Mouse (Mus musculus) cerebellum, adult 2 months (tissue): ENCODE data around the gene Khk. TPM values are rescaled to one million over a fixed set of nuclear protein-coding genes. Genes with fewer than 3 reads are reported as not detected.

ENCODE experiments used
- DNase-seq, 2 experiments: peaks; one replicate each; pipeline ENCODE4 v3.0.0; 2021
- H3K27ac ChIP-seq: fragments of 200-500 bp; 2 replicates; pipeline ENCODE4 v1.5.1; 2012; ENCODE audit warnings: low read length, control low read depth, inconsistent platforms; ENCODE audit not compliant: insufficient read depth
- H3K27me3 ChIP-seq: fragments of 200-500 bp; 2 replicates; pipeline ENCODE4 v1.6.1; 2012; ENCODE audit warnings: inconsistent platforms, mild to moderate bottlenecking, low read length, moderate library complexity; ENCODE audit not compliant: control insufficient read depth, insufficient read depth
- H3K4me1 ChIP-seq: fragments of 200-500 bp; 2 replicates; pipeline ENCODE4 v1.6.1; 2011; ENCODE audit warnings: low read length; ENCODE audit not compliant: control insufficient read depth, insufficient read depth
- H3K4me3 ChIP-seq: fragments of 200-500 bp; replicated peaks from 2 replicates; pipeline ENCODE3; 2011; ENCODE audit warnings: mild to moderate bottlenecking, low read depth, low read length, control low read depth; ENCODE audit not compliant: insufficient read depth
- CTCF ChIP-seq: fragments of 200-500 bp; IDR thresholded peaks from 2 replicates; pipeline ENCODE4 v1.5.1; 2011; ENCODE audit warnings: low read depth, mild to moderate bottlenecking, control low read depth, low read length, moderate library complexity, borderline replicate concordance; ENCODE audit not compliant: insufficient read depth
- POLR2A ChIP-seq: fragments of 200-500 bp; IDR thresholded peaks from 2 replicates; pipeline ENCODE4 v1.6.1; 2011; ENCODE audit warnings: low read length, control low read depth, borderline replicate concordance; ENCODE audit not compliant: insufficient read depth
- WGBS: fragments of 180-500 bp; shearing (Covaris S2); methylation state at CpG from one replicate; pipeline ENCODE4 v1.1.7; 2018; 5-methylcytosine and 5-hydroxymethylcytosine counted together
- polyA plus RNA-seq: library from polyadenylated mRNA; depleted of rRNA; stranded (reverse); fragments of >200 nt; gene quantifications from 2 replicates; pipeline ENCODE4 v1.2.3, GENCODE M21; 2012; rRNA removed

Gene Khk
- polyA plus RNA-seq, 1 experiment, result 34.1 TPM

DNA sequence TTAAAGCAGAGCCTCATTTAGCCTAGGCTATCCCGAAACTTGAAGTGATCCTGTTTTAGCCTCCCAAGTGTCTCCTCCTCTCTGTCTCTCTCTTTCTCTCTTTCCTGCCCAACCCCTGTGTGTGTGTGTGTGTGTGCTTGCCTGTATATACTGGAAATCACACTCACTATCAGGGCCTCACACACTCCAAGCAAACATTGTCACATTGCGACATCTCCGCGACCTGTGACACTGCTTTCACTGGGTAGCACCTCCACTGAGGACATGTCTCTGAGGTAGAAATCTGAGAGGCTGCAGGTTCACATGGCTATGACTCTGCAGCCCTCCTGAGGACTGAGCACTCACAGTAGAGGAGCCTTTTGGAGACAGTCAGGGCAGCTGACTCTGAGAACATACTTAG, 45.0 kb downstream of the Khk start:
- H3K27ac ChIP-seq, result no peak overlapping the region
- H3K27me3 ChIP-seq, result no peaks in the 10 kb centered on the region
- no peaks in the 10 kb centered on the region for H3K4me1 ChIP-seq
- DNase-seq, result no peak
- H3K4me3 ChIP-seq, result no peak overlapping the region
- 89% methylated on average over 4 of the region's 4 CpGs for WGBS
- TF ChIP-seq POLR2A (no peak), CTCF (no peak)

DNA sequence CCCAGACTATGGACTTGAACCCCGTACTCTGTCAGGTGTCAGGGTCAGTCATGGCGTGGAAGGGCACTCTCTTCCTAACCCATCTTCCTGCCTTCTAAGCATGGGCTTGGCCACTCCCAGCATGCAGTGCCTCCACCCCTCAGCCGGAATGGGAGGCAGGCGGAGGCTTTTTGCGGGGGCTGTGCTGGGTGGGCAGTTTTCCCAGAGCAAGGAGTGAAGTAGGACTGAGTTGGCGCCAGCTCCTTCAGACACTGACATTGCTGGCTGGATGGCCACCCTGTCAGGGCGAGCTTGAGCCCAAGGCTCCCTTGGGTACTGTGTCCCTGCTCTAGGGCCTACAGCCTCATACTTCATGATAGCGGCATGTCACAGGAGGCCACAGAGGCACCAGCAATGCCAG, 47.2 kb downstream of the Khk start, which contains the start of gene Tcf23:
Tcf23 (plus strand) TSS at position 247 of the 400 bp plus-strand sequence.
- no peaks in the 10 kb centered on the region for H3K27me3 ChIP-seq
- no peak for TF ChIP-seq CTCF
- no peak for TF ChIP-seq POLR2A
- no peaks in the 10 kb centered on the region for H3K4me1 ChIP-seq
- DNase-seq, result no peak
- no peak within 1 kb of the TSS for H3K27ac ChIP-seq
- WGBS, result 33% methylated on average over 8 of the region's 8 CpGs
- H3K4me3 ChIP-seq, result no peak within 1 kb of the TSS

DNA sequence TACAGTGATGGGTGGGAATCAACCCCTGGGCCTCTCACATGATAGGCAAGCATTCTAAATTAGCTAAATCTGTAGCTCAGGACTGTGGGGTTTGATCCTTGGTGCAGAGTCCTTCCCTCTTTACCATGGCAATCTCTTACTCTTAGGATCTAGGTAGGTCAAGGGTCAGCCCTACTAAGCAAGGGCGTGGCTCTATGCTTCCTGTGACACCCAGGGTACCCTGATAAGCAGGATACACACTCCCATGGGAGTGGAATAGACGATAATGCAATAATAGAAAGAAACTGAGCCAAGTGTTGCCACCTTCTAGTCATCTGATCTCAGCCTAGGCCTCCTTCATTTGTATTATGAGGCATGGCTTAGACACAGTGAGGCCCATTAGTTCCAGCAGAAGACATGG, 48.2 kb downstream of the Khk start:
- H3K27me3 ChIP-seq, result no peaks in the 10 kb centered on the region
- DNase-seq, result no peak
- TF ChIP-seq CTCF (no peak), POLR2A (no peak)
- no peak overlapping the region for H3K27ac ChIP-seq
- WGBS, result 74% methylated on average over 2 of the region's 2 CpGs
- no peaks in the 10 kb centered on the region for H3K4me1 ChIP-seq
- H3K4me3 ChIP-seq, result no peak overlapping the region

DNA sequence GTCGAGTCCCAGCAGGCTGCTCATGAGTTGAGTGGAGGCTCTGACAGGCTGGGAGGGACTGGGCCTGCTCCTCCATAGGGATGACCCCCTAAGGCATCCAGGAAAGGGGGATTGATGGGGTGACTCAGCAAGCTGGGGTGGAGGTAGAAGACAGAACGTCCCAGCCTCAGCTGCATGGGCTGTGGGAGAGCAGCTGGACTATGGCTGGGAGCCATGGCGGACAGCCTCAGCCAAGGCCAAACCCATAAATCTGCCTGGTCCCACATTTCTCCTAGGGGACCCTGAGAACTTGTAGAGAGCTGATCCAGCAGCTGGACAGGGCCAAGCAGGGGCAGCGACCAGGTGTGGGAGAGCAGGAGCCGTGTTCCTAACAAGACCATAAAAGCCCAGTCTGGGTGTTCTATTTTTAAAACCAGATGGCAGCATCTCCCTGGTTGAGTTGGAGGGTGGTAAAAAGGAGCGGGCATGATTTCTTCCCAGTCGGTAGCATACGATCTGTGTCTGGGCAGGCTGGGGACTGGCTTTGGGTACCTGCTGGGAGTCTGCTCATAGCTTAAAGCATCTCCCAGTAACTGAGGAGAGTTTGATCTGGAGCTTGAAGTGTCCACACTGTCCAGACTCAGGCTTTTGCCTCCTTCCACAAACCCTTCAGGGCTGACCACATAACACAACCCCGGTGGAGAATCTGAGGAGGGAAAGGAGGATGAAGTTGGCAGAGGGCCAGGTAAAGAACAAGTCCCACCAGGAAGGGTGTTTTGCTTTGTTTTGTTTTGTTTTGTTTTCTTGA, 53.8 kb downstream of the Khk start:
- TF ChIP-seq POLR2A (no peak), CTCF (no peak)
- 23% methylated on average over 9 of the region's 9 CpGs for WGBS
- H3K27ac ChIP-seq, result no peak overlapping the region
- no peaks in the 10 kb centered on the region for H3K4me1 ChIP-seq
- no peaks in the 10 kb centered on the region; the same call in 1 of the 2 replicates for H3K27me3 ChIP-seq
- H3K4me3 ChIP-seq, result no peak overlapping the region
- no peak for DNase-seq

Other genes with a start within 250 kb of the Khk start
- 24.2 and 26.5 TPM in 2 replicates for gene Dpysl5, start 209.9 kb upstream of the Khk start, polyA plus RNA-seq
- gene Mapre3, start 106.8 kb upstream of the Khk start, polyA plus RNA-seq, result 276 and 288 TPM in 2 replicates
- 64.6 and 67.2 TPM in 2 replicates for gene Tmem214, start 53.4 kb upstream of the Khk start, polyA plus RNA-seq
- 15.1 TPM in 2 replicates for gene Agbl5, start 32.7 kb upstream of the Khk start, polyA plus RNA-seq
- 174 and 187 TPM in 2 replicates for gene Ost4, start 13.6 kb upstream of the Khk start, polyA plus RNA-seq
- 1.7 and 2.6 TPM in 2 replicates for gene Emilin1, start 8.0 kb upstream of the Khk start, polyA plus RNA-seq
- 16.7 and 18.5 TPM in 2 replicates for gene Cgref1, start 24.2 kb downstream of the Khk start, polyA plus RNA-seq
- 228 and 241 TPM in 2 replicates for gene Preb, start 38.9 kb downstream of the Khk start, polyA plus RNA-seq
- gene Tcf23, start 47.2 kb downstream of the Khk start, polyA plus RNA-seq, result 0.28 and 0.29 TPM in 2 replicates
- 170 and 175 TPM in 2 replicates for gene Atraid, start 126.9 kb downstream of the Khk start, polyA plus RNA-seq
- 45.1 and 49.6 TPM in 2 replicates for gene Slc5a6, start 127.5 kb downstream of the Khk start, polyA plus RNA-seq
- 21.7 and 23.4 TPM in 2 replicates for gene Cad, start 133.3 kb downstream of the Khk start, polyA plus RNA-seq
- not detected in 2 replicates for gene Dnajc5g, start 184.9 kb downstream of the Khk start, polyA plus RNA-seq
- 19.7 and 23.5 TPM in 2 replicates for gene Slc30a3, start 186.8 kb downstream of the Khk start, polyA plus RNA-seq
- gene Trim54, start 195.3 kb downstream of the Khk start, polyA plus RNA-seq, result not detected in 2 replicates
- 1.2 TPM in 1 of 2 replicates, not detected in the other for gene Ucn, start 217.4 kb downstream of the Khk start, polyA plus RNA-seq
- gene Mpv17, start 232.8 kb downstream of the Khk start, polyA plus RNA-seq, result 91.1 and 91.7 TPM in 2 replicates